Mouse (Mus musculus): ENCODE measurements around the gene Rrm2. TPM values are rescaled to one million over a fixed set of nuclear protein-coding genes. Genes with fewer than 3 reads are reported as not detected.

Gene Rrm2
- total RNA-seq, 2 experiments from 2014 or later: 2.0 to 3.4 TPM

GRCm38 (mm10) chr12:24750521-24750920 lies 42.5 kb downstream of the Rrm2 start:
- no peak for DNase-seq

GRCm38 (mm10) chr12:24753680-24754079 lies 45.6 kb downstream of the Rrm2 start:
- DNase-seq: no peak

GRCm38 (mm10) chr12:24754693-24755092 lies 46.7 kb downstream of the Rrm2 start:
- no peak for DNase-seq

- DNase-seq: no peak
These were observed 47.4 kb downstream of the Rrm2 start for GRCm38 (mm10) chr12:24755471-24755870.

- DNase-seq: no peak
These were observed 49.3 kb downstream of the Rrm2 start for GRCm38 (mm10) chr12:24757387-24757786.

GRCm38 (mm10) chr12:24758374-24758773 lies 50.3 kb downstream of the Rrm2 start:
- peak in 1 of 2 experiments; percentile 24 for DNase-seq

GRCm38 (mm10) chr12:24762253-24762652 lies 54.2 kb downstream of the Rrm2 start:
- no peak for DNase-seq

Other genes starting within 250 kb of the Rrm2 start
- 10 to 100 TPM; 10.1 to 11.1 TPM for gene Taf1b, start 209.9 kb upstream of the Rrm2 start, total RNA-seq (2021)
- under 1 TPM; 0.35 to 0.54 TPM for gene Grhl1, start 136.0 kb upstream of the Rrm2 start, total RNA-seq (2021)
- 10 to 100 TPM; 11.6 to 12.4 TPM for gene Klf11, start 57.0 kb upstream of the Rrm2 start, total RNA-seq (2021)
- 1 to 10 TPM; 3.3 to 3.9 TPM for gene Cys1, start 26.4 kb upstream of the Rrm2 start, total RNA-seq (2021)
- gene Mboat2, start 122.6 kb downstream of the Rrm2 start, total RNA-seq (2021): 1 to 10 TPM; 8.7 to 8.9 TPM